Mouse (Mus musculus): Measurements from ENCODE around the gene Sorcs1. TPM values are rescaled to one million over a fixed set of nuclear protein-coding genes. Genes with fewer than 3 reads are reported as not detected.

The Sorcs1 gene
- polyA plus RNA-seq, 1 experiment from 2014 or later: 0.38 TPM

DNA sequence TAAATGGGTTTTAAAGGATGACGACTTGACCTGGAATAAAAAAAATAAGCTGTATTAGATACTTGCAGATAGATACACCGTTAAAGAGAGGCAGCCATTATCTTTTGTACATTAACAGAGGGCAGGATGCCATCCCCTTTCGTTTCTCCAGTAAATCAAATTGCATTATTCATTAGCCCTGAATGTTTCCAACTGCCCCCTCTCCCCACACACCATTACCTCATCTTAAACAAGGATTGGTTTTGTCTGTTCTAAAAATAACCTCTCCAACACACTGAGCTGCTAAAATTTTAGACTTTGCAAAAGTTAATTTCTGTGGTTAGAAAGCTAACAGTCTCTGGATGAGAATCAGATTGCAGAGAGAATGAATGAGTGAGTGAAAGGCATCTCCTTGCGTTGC, 156.5 kb downstream of the Sorcs1 start:
- H3K4me2 ChIP-seq (ENCODE audit: low read depth, low read length): no peak overlapping the region
- no peaks in the 10 kb centered on the region for H3K27me3 ChIP-seq (ENCODE audit: control insufficient read depth, insufficient read depth, low read depth, low read length)
- WGBS (ENCODE audit: insufficient replicate concordance): 55% methylated on average over 4 of the region's 4 CpGs
- no peaks in the 10 kb centered on the region; the same call in 1 of the 2 replicates for H3K9me3 ChIP-seq (replicated peaks; ENCODE audit: control insufficient read depth, low read length)
- H3K4me3 ChIP-seq (ENCODE audit: low read depth, low read length): no peak overlapping the region
- H3K4me1 ChIP-seq (ENCODE audit: control insufficient read depth, low read depth, low read length): no peaks in the 10 kb centered on the region
- H3K36me3 ChIP-seq (ENCODE audit: control insufficient read depth, insufficient read depth): no peaks in the 10 kb centered on the region
- H3K27ac ChIP-seq (ENCODE audit: low read length): no peak overlapping the region
- no peak overlapping the region for H3K9ac ChIP-seq (ENCODE audit: low read depth, low read length)
- no peak for ATAC-seq (ENCODE audit: low read depth)

DNA sequence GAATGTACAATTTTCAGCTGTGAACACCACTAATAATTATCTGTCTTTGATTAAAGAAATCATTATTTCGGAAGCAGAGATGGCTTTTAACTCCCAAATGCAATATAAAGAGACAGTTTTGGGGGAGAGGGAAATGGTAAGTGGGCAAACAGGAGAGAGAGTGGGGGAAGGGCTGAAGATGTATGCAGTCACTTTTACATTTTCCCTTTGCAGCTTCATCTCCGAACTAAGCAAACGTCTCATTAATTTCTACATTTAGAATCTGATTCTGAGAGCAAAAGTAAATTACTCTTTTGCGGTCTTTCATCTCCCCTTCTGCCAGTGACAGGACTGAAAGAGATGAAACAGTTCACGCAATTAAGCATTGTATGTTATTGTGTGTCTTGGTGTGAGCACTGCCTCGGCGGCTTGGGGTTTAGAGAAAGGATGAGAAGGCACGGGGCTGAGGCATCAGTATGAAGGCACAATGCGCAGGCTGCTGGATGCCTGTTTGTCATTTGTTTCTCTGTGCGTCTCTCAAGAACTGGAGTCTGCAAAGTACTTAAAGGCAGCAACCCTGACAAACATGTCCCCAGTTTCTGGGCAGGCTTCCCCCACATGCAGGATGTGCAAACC, 163.3 kb downstream of the Sorcs1 start:
- Histone ChIP-seq H3K4me3 (ENCODE audit: low read depth, low read length) (no peak overlapping the region), H3K27me3 (ENCODE audit: control insufficient read depth, insufficient read depth, low read depth, low read length) (no peaks in the 10 kb centered on the region), H3K9me3 (replicated peaks; ENCODE audit: control insufficient read depth, low read length) (no peaks in the 10 kb centered on the region), H3K4me1 (ENCODE audit: control insufficient read depth, low read depth, low read length) (no peaks in the 10 kb centered on the region), H3K36me3 (ENCODE audit: control insufficient read depth, insufficient read depth) (no peaks in the 10 kb centered on the region), H3K27ac (ENCODE audit: low read length) (no peak overlapping the region), H3K4me2 (ENCODE audit: low read depth, low read length) (no peak overlapping the region), H3K9ac (ENCODE audit: low read depth, low read length) (no peak overlapping the region)
- no peak for ATAC-seq (ENCODE audit: low read depth)
- 67% methylated on average over 10 of the region's 10 CpGs for WGBS (ENCODE audit: insufficient replicate concordance)

DNA sequence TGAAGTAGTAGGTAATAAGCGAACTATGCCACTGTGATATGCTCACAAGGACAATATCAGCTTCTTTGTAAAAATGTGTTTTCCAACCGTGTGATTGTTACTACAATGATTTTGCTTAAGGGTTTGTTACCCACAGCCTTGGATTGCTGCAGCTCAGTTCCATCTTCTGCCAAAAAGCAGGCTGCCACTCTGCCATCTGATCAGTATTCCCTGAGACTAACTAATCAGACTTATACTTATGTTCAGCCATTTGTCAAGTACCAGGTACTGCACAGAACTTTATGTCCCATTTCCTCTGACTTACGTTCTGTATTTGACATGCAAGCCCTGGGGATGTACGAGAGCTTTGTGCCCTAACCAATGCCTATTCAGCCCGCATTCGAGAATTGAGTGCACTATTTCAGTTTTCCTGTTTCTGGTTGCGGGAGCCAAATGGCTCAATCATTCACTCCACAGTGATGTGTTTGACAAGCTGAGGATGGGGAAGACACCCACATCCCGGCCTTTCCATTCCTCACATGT, 164.1 kb downstream of the Sorcs1 start:
- Histone ChIP-seq H3K27ac (ENCODE audit: low read length) (no peak overlapping the region), H3K36me3 (ENCODE audit: control insufficient read depth, insufficient read depth) (no peaks in the 10 kb centered on the region), H3K4me1 (ENCODE audit: control insufficient read depth, low read depth, low read length) (no peaks in the 10 kb centered on the region), H3K9me3 (replicated peaks; ENCODE audit: control insufficient read depth, low read length) (no peaks in the 10 kb centered on the region), H3K4me3 (ENCODE audit: low read depth, low read length) (no peak overlapping the region), H3K9ac (ENCODE audit: low read depth, low read length) (no peak overlapping the region), H3K27me3 (ENCODE audit: control insufficient read depth, insufficient read depth, low read depth, low read length) (no peaks in the 10 kb centered on the region), H3K4me2 (ENCODE audit: low read depth, low read length) (no peak overlapping the region)
- no peak for ATAC-seq (ENCODE audit: low read depth)
- 58% methylated on average over 8 of the region's 8 CpGs for WGBS (ENCODE audit: insufficient replicate concordance)

DNA sequence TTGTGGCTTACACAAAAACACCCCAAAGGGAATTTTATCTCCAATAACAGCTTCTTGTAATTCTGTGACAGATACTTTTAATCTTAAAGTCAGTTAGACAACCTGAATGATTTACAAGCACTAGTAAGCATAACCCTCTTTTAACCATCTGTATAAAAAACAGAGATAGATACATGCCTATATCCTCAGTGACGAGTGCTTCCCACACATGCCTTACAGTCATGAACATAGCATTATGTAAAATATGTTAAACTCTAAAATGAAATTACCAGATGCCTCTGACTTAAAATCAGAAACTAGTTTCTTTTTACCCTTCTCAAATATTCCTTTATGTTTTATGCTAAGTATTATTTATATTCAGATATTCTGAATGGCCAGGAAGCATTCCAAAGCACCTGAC, 175.6 kb downstream of the Sorcs1 start:
- H3K27me3 ChIP-seq (ENCODE audit: control insufficient read depth, insufficient read depth, low read depth, low read length): no peaks in the 10 kb centered on the region
- no peak overlapping the region for H3K27ac ChIP-seq (ENCODE audit: low read length)
- no peak overlapping the region for H3K4me2 ChIP-seq (ENCODE audit: low read depth, low read length)
- H3K4me1 ChIP-seq (ENCODE audit: control insufficient read depth, low read depth, low read length): no peaks in the 10 kb centered on the region
- H3K9ac ChIP-seq (ENCODE audit: low read depth, low read length): no peak overlapping the region
- H3K4me3 ChIP-seq (ENCODE audit: low read depth, low read length): no peak overlapping the region
- ATAC-seq (ENCODE audit: low read depth): no peak
- 35% methylated on average over 1 of the region's 1 CpGs for WGBS (ENCODE audit: insufficient replicate concordance)
- H3K36me3 ChIP-seq (ENCODE audit: control insufficient read depth, insufficient read depth): no peaks in the 10 kb centered on the region
- H3K9me3 ChIP-seq (replicated peaks; ENCODE audit: control insufficient read depth, low read length): no peaks in the 10 kb centered on the region

DNA sequence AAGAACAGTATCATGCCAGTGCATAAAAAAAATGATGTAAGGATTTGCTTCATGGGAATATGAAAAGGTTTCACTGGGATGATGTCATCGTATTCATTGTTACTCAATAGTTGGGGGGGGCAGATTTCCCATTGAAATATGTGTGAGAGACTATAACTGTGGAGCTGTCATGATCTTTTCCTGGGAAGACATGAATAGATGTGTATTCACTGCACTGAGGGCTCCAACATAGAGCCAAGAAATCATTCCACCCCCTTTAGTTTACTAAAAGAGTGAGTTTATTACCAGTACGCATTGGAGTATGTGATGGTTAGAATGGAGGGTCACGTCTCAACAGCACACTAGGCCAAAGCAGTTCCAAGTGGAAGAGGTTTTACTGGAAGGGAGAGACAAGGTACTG, 187.3 kb downstream of the Sorcs1 start:
- H3K9ac ChIP-seq (ENCODE audit: low read depth, low read length): no peak overlapping the region
- 83% methylated on average over 3 of the region's 3 CpGs for WGBS (ENCODE audit: insufficient replicate concordance)
- no peak overlapping the region for H3K27ac ChIP-seq (ENCODE audit: low read length)
- no peaks in the 10 kb centered on the region for H3K4me1 ChIP-seq (ENCODE audit: control insufficient read depth, low read depth, low read length)
- no peaks in the 10 kb centered on the region for H3K36me3 ChIP-seq (ENCODE audit: control insufficient read depth, insufficient read depth)
- no peak overlapping the region for H3K4me2 ChIP-seq (ENCODE audit: low read depth, low read length)
- no peaks in the 10 kb centered on the region for H3K9me3 ChIP-seq (replicated peaks; ENCODE audit: control insufficient read depth, low read length)
- H3K4me3 ChIP-seq (ENCODE audit: low read depth, low read length): no peak overlapping the region
- no peaks in the 10 kb centered on the region for H3K27me3 ChIP-seq (ENCODE audit: control insufficient read depth, insufficient read depth, low read depth, low read length)
- no peak for ATAC-seq (ENCODE audit: low read depth)

DNA sequence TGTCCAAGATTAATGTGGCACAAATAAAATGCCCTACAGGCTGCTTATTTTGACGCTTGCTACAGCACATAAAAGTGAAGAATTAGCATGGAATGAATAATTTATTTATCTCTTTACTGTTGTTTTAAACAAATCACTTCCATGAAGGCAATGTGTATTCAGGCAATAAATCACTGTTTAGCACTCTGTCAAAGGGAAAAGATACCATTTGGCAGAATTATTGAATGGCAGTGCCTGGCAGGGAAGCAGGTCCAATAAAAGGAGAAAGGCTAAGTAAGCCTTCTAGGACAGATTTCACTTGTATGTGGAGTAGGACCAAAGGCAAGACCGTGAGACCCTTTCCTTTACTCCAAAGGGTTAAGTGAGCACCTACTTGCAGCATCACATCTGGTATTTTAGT, 187.7 kb downstream of the Sorcs1 start:
- Histone ChIP-seq H3K9me3 (replicated peaks; ENCODE audit: control insufficient read depth, low read length) (no peaks in the 10 kb centered on the region), H3K27me3 (ENCODE audit: control insufficient read depth, insufficient read depth, low read depth, low read length) (no peaks in the 10 kb centered on the region), H3K36me3 (ENCODE audit: control insufficient read depth, insufficient read depth) (no peaks in the 10 kb centered on the region), H3K9ac (ENCODE audit: low read depth, low read length) (no peak overlapping the region), H3K4me3 (ENCODE audit: low read depth, low read length) (no peak overlapping the region), H3K4me2 (ENCODE audit: low read depth, low read length) (no peak overlapping the region), H3K4me1 (ENCODE audit: control insufficient read depth, low read depth, low read length) (no peaks in the 10 kb centered on the region), H3K27ac (ENCODE audit: low read length) (no peak overlapping the region)
- WGBS (ENCODE audit: insufficient replicate concordance): 48% methylated on average over 2 of the region's 2 CpGs
- ATAC-seq (ENCODE audit: low read depth): no peak

DNA sequence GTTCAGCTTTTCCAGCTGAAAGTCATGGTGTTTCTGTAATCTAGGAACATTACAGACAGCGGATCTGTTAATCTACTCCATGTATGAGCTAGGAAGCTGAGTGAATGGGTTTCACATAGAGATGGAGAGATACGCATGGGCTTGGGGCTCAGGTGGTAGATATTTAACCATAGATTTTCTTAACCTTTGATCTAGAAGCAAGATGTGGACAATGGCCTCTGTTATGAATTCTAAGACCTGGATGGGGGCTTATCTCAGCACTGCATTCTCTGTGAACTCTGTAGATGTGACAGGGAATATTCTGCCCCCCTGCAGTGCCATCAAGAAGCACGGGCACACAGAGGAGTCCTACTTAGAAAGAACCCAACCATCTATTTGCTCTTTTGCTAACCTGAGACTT, 188.7 kb downstream of the Sorcs1 start:
- ATAC-seq (ENCODE audit: low read depth): no peak
- no peaks in the 10 kb centered on the region for H3K36me3 ChIP-seq (ENCODE audit: control insufficient read depth, insufficient read depth)
- no peak overlapping the region for H3K27ac ChIP-seq (ENCODE audit: low read length)
- H3K9me3 ChIP-seq (replicated peaks; ENCODE audit: control insufficient read depth, low read length): no peaks in the 10 kb centered on the region
- H3K9ac ChIP-seq (ENCODE audit: low read depth, low read length): no peak overlapping the region
- H3K4me1 ChIP-seq (ENCODE audit: control insufficient read depth, low read depth, low read length): no peaks in the 10 kb centered on the region
- 56% methylated on average over 3 of the region's 3 CpGs for WGBS (ENCODE audit: insufficient replicate concordance)
- no peak overlapping the region for H3K4me2 ChIP-seq (ENCODE audit: low read depth, low read length)
- H3K27me3 ChIP-seq (ENCODE audit: control insufficient read depth, insufficient read depth, low read depth, low read length): no peaks in the 10 kb centered on the region
- no peak overlapping the region for H3K4me3 ChIP-seq (ENCODE audit: low read depth, low read length)

DNA sequence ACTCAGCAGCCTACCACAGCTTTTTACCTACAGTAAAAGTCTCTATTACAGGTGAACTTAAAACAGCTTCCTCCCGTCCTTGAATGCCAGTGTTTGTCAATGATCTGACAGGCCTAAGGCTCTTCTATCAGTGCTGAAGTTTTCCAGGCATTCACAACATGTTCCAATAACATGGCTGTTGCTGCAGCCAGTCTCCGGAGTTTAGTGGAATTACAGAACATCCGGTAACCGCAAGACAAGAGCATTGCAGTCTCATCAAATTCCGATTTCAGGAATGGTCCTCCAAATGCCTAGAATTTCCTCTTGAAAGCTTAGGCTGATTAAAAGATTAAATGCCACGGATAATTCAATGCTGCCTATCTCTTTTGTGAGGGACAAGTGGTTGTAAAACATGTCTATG, 190.0 kb downstream of the Sorcs1 start:
- no peak overlapping the region for H3K4me3 ChIP-seq (ENCODE audit: low read depth, low read length)
- no peaks in the 10 kb centered on the region for H3K4me1 ChIP-seq (ENCODE audit: control insufficient read depth, low read depth, low read length)
- no peaks in the 10 kb centered on the region for H3K27me3 ChIP-seq (ENCODE audit: control insufficient read depth, insufficient read depth, low read depth, low read length)
- no peaks in the 10 kb centered on the region for H3K36me3 ChIP-seq (ENCODE audit: control insufficient read depth, insufficient read depth)
- 59% methylated on average over 6 of the region's 6 CpGs for WGBS (ENCODE audit: insufficient replicate concordance)
- no peak overlapping the region for H3K27ac ChIP-seq (ENCODE audit: low read length)
- no peak for ATAC-seq (ENCODE audit: low read depth)
- no peak overlapping the region for H3K4me2 ChIP-seq (ENCODE audit: low read depth, low read length)
- H3K9ac ChIP-seq (ENCODE audit: low read depth, low read length): no peak overlapping the region
- H3K9me3 ChIP-seq (replicated peaks; ENCODE audit: control insufficient read depth, low read length): no peaks in the 10 kb centered on the region

DNA sequence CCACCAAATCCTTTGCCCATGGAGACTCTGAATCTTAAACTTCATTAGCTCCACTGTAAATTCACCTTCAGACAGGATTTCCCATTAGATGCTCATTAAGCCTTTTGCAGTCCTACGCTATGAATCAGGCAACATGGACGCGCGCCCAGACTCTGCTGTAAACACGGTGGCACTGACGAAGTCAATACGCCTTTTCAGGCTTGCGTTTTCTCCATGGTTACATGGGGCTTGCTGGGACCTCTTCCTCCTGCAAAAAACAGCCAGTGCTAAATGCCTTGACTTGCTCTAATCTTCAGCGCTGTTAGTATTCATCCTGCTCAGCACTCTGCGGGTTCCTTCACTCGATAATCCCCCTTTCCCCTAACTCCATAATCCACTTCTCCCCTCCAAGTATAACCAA, 190.7 kb downstream of the Sorcs1 start:
- H3K9me3 ChIP-seq (replicated peaks; ENCODE audit: control insufficient read depth, low read length): no peaks in the 10 kb centered on the region

More for the DNA sequence above, 190.7 kb downstream of the Sorcs1 start:
- H3K4me1 ChIP-seq (ENCODE audit: control insufficient read depth, low read depth, low read length): no peaks in the 10 kb centered on the region
- ATAC-seq (ENCODE audit: low read depth): no peak
- no peaks in the 10 kb centered on the region for H3K27me3 ChIP-seq (ENCODE audit: control insufficient read depth, insufficient read depth, low read depth, low read length)
- H3K4me2 ChIP-seq (ENCODE audit: low read depth, low read length): no peak overlapping the region
- H3K27ac ChIP-seq (ENCODE audit: low read length): no peak overlapping the region
- H3K36me3 ChIP-seq (ENCODE audit: control insufficient read depth, insufficient read depth): no peaks in the 10 kb centered on the region
- no peak overlapping the region for H3K4me3 ChIP-seq (ENCODE audit: low read depth, low read length)
- WGBS (ENCODE audit: insufficient replicate concordance): 36% methylated on average over 11 of the region's 11 CpGs
- no peak overlapping the region for H3K9ac ChIP-seq (ENCODE audit: low read depth, low read length)

All from liver, embryonic 16.5 days (tissue).